Mouse (Mus musculus) embryonic facial prominence, embryonic 15.5 days (tissue): ENCODE measurements around the gene Kmt2d. TPM values are rescaled to one million over a fixed set of nuclear protein-coding genes. Genes with fewer than 3 reads are reported as not detected.
"Not testable (repeated sequence)": the region's sequence is repeated elsewhere in the genome, so short reads cannot be mapped to it uniquely, and the experiment has no call there.

Source experiments
- ATAC-seq: fragments of 200-750 bp; cut with Nextera tagmentation; 2 replicates; pipeline ENCODE4 v1.8.0; 2017; ENCODE audit warnings: low read depth, moderate TSS enrichment; ENCODE audit not compliant: insufficient number of reproducible peaks, low FRiP score, low TSS enrichment
- H3K27ac ChIP-seq: fragments of 300-500 bp; sonication (generic); replicated peaks from 2 replicates; pipeline ENCODE4 v1.5.1; 2015; ENCODE audit warnings: mild to moderate bottlenecking, inconsistent platforms
- H3K27me3 ChIP-seq: fragments of 300-500 bp; sonication (generic); 2 replicates; pipeline ENCODE4 v1.6.1; 2015; ENCODE audit warnings: inconsistent platforms
- H3K36me3 ChIP-seq: fragments of 300-500 bp; sonication (generic); 2 replicates; pipeline ENCODE4 v1.6.1; 2015; ENCODE audit warnings: mild to moderate bottlenecking, inconsistent platforms
- H3K4me1 ChIP-seq: fragments of 300-500 bp; sonication (generic); 2 replicates; pipeline ENCODE4 v1.6.1; 2015; ENCODE audit warnings: inconsistent platforms
- H3K4me2 ChIP-seq: fragments of 300-500 bp; sonication (generic); replicated peaks from 2 replicates; pipeline ENCODE4 v1.6.1; 2015; ENCODE audit warnings: mild to moderate bottlenecking, inconsistent platforms
- H3K4me3 ChIP-seq: fragments of 300-500 bp; sonication (generic); replicated peaks from 2 replicates; pipeline ENCODE4 v1.5.1; 2015; ENCODE audit warnings: mild to moderate bottlenecking, inconsistent platforms
- H3K9ac ChIP-seq: fragments of 300-500 bp; sonication (generic); 2 replicates; pipeline ENCODE4 v1.6.1; 2015; ENCODE audit warnings: inconsistent platforms
- H3K9me3 ChIP-seq: fragments of 300-500 bp; sonication (generic); replicated peaks from 2 replicates; pipeline ENCODE4 v1.6.1; 2016; ENCODE audit warnings: inconsistent platforms
- WGBS: fragments of 180-500 bp; shearing (Covaris S2); methylation state at CpG from one replicate; pipeline ENCODE4 v1.1.7; 2015; 5-methylcytosine and 5-hydroxymethylcytosine counted together
- polyA plus RNA-seq: library from polyadenylated mRNA; unstranded; fragments of >200 nt; fragmentation: Nextera tagmentation; extraction: Ambion mirVana; gene quantifications from 2 replicates; pipeline ENCODE4 v1.2.1, GENCODE M21; 2015

Kmt2d gene
- polyA plus RNA-seq, 1 experiment from 2014 or later, result 14.1 TPM

DNA sequence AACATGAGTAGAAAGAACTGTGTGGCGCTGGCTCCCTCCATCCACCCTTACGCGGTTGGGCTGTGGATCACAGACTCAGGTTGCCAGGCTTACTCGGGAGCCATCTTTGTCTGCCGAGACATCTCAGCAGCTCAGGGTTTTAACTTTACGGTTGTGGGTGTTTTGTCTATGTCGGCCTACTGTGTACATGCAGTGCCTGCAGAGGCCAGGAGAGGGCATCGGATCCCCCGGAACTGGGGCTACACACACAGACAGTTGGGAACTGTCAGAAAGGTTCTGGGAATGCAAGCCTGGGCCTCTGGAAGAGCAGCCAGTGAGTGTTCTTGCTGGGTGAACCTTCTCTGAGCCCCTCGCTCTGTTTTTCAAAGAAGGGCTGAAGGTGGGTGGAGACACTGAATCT, 49.6 kb downstream of the Kmt2d start:
- 31% methylated on average over 10 of the region's 10 CpGs for WGBS
- H3K36me3 ChIP-seq, result peaks cover 42% of the 10 kb centered on the region

GRCm38 (mm10) chr15:98820937-98821336, 50.1 kb downstream of the Kmt2d start:
- no peaks in the 10 kb centered on the region for H3K9me3 ChIP-seq
- no peak overlapping the region for H3K4me3 ChIP-seq
- peaks cover 43% of the 10 kb centered on the region for H3K36me3 ChIP-seq
- no peak overlapping the region for H3K9ac ChIP-seq
- no peaks in the 10 kb centered on the region for H3K27me3 ChIP-seq
- no peak overlapping the region for H3K4me2 ChIP-seq
- H3K27ac ChIP-seq, result no peak overlapping the region
- ATAC-seq, result no peak
- WGBS, result 85% methylated on average over 4 of the region's 4 CpGs
- no peaks in the 10 kb centered on the region for H3K4me1 ChIP-seq

More for the DNA sequence above, 49.6 kb downstream of the Kmt2d start:
- H3K4me1 ChIP-seq, result no peaks in the 10 kb centered on the region
- no peaks in the 10 kb centered on the region for H3K9me3 ChIP-seq
- H3K27me3 ChIP-seq, result no peaks in the 10 kb centered on the region
- ATAC-seq, result no peak
- no peak overlapping the region for H3K4me3 ChIP-seq
- H3K4me2 ChIP-seq, result no peak overlapping the region
- no peak overlapping the region for H3K9ac ChIP-seq
- no peak overlapping the region for H3K27ac ChIP-seq

DNA sequence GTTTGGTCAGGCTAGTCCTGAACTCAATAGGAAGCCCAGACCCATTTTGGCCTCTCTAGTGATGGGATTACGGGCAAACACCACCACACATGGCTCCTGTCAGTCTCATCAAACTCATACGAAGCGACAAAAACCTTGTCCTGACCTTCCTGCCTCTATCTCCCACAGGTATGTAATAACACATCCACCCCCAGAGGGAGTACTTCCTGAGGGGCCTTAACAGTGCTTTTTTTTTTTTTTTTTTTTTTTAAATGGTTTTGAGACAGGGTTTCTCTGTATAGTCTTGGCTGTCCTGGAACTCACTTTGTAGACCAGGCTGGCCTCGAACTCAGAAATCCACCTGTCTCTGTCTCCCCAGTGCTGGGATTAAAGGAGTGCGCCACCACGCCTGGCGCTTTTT, 52.8 kb downstream of the Kmt2d start:
- ATAC-seq, result no peak
- Histone ChIP-seq H3K9ac (no peak overlapping the region), H3K4me1 (no peaks in the 10 kb centered on the region), H3K27ac (no peak overlapping the region), H3K9me3 (no peaks in the 10 kb centered on the region), H3K4me3 (no peak overlapping the region), H3K36me3 (peaks cover 43% of the 10 kb centered on the region), H3K4me2 (no peak overlapping the region), H3K27me3 (no peaks in the 10 kb centered on the region; the same call in 1 of the 2 replicates)
- WGBS, result 86% methylated on average over 7 of the region's 7 CpGs

DNA sequence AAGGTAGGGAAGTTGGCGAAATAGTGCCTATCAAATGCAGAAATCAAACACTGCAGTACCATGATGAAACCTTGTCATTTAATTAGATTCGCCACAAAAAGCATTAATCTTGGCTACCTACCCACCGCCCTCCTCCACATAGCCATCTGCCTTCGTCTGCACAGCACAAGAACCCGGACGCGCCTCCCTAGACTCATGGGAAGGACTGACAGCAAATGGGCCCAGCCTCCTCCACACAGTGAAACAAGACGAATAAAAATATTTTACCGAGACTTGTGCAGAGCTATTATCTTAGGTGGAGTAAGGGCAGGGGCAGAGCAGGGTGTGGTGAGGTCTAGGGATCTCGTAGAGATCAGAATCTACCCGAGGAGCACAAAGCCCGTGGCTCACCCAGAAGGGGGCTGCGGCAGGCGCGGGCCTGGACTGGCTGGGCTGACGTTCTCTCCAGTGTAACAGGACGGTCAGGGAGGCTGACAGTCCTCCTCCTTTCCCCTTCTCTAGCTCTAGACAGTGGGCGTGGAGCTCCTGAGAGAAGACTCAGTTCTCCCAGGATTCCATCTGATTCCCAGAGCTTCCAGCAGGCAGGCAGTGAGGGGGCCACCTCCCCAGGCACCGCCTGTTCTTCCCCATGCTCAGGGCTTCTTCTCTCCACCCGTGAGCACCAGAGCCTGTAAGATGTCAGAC, 58.1 kb downstream of the Kmt2d start:
- Histone ChIP-seq H3K9ac (no peak overlapping the region), H3K27ac (no peak overlapping the region), H3K36me3 (peaks cover 42% of the 10 kb centered on the region), H3K4me3 (no peak overlapping the region), H3K4me1 (peaks cover 13% of the 10 kb centered on the region), H3K4me2 (no peak overlapping the region), H3K9me3 (no peaks in the 10 kb centered on the region), H3K27me3 (peaks cover 23% of the 10 kb centered on the region)
- 83% methylated on average over 19 of the region's 20 CpGs for WGBS
- ATAC-seq, result no peak

GRCm38 (mm10) chr15:98810212-98810611, 60.8 kb downstream of the Kmt2d start:
- H3K4me3 ChIP-seq, H3K4me2 ChIP-seq, ATAC-seq, H3K27ac ChIP-seq, H3K9ac ChIP-seq, H3K9me3 ChIP-seq: not testable (repeated sequence)
- 73% methylated on average over 6 of the region's 6 CpGs for WGBS
- H3K36me3 ChIP-seq, result peaks cover 31% of the 10 kb centered on the region
- H3K4me1 ChIP-seq, result peaks cover 40% of the 10 kb centered on the region
- H3K27me3 ChIP-seq, result peaks cover 49% of the 10 kb centered on the region

DNA sequence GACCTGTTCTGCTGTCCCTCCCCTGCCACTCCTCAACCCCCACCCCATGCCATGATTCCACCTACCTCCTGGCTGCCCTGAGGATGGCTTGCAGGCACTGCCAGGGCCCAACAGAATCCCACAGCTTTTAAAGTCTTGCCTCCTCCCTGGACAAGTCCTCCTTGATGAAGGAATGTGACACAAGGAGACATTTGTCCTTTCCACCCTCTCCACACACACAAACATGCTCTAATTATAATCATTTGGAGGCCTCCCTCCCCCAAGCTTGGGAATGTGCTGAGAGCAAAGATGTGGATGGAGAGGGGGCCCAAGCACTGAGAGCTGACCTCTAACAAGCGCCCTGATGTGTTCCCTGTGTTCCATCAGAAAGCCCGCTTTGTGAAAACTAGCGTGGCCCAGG, 61.6 kb downstream of the Kmt2d start, which contains the start of gene Ddn:
Ddn (minus strand) TSS at position 101 of the 400 bp plus-strand sequence.
- Histone ChIP-seq H3K27ac (no peak within 1 kb of the TSS), H3K4me3 (peak within 1 kb of the TSS; percentile 48), H3K4me2 (peak within 1 kb of the TSS; percentile 88), H3K9me3 (no peaks in the 10 kb centered on the region), H3K36me3 (peaks cover 25% of the 10 kb centered on the region), H3K27me3 (peaks cover 58% of the 10 kb centered on the region), H3K9ac (no peak within 1 kb of the TSS), H3K4me1 (peaks cover 45% of the 10 kb centered on the region)
- WGBS, result 30% methylated on average over 3 of the region's 3 CpGs
- ATAC-seq, result no peak

GRCm38 (mm10) chr15:98808651-98809134, 62.3 kb downstream of the Kmt2d start:
- H3K4me1 ChIP-seq, result peaks cover 45% of the 10 kb centered on the region
- WGBS, result 12% methylated on average over 6 of the region's 6 CpGs
- no peak overlapping the region for H3K27ac ChIP-seq
- ATAC-seq, result no peak
- H3K4me2 ChIP-seq, result peak overlapping the region; percentile 88
- H3K36me3 ChIP-seq, result peaks cover 19% of the 10 kb centered on the region
- peaks cover 65% of the 10 kb centered on the region for H3K27me3 ChIP-seq
- no peak overlapping the region for H3K9ac ChIP-seq
- no peaks in the 10 kb centered on the region for H3K9me3 ChIP-seq
- H3K4me3 ChIP-seq, result peak overlapping the region; percentile 48

DNA sequence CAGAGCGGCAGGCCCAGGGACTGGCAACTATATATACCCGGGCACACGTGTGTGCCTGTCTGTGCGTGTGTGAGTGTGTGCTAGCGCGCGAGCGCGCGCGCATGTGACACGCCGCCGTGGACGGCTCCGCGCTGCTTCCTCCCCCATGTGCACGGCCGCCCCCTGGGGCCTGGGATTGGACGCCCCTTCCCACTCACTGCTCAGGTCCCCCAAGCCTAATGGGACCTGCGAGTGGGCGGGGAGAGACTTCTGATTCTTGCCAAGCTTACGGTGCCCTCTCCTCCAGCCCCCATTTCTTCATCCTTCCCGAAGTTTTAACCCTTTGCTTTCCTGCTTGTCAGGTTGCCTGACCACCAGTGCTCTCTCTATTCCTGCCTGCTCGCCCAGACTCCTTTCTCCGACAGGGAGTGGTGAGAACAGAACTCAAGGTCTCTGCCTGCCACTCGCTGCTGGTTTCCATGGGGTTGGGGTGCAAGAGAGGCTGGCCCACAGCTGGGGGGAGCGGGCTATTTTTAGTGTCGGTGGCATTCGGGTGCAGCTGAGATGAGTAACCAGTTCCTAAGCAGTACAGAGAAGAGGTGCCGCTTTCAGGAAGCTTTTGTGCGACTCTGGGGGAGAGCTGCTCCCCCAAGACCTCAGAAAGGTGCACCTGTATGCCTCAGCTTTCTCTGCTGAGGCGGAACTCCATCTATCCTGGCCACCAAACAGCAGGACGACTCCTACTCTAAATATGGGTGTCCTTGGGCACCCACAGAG, 62.9 kb downstream of the Kmt2d start:
- Histone ChIP-seq H3K36me3 (peaks cover 13% of the 10 kb centered on the region), H3K27me3 (peaks cover 71% of the 10 kb centered on the region), H3K4me2 (peak overlapping the region; percentile 88), H3K27ac (no peak overlapping the region), H3K9ac (no peak overlapping the region; the same call in 1 of the 2 replicates), H3K4me3 (peak overlapping the region; percentile 48), H3K4me1 (peaks cover 45% of the 10 kb centered on the region), H3K9me3 (no peaks in the 10 kb centered on the region)
- 2% methylated on average over 33 of the region's 34 CpGs for WGBS
- ATAC-seq, result no peak

DNA sequence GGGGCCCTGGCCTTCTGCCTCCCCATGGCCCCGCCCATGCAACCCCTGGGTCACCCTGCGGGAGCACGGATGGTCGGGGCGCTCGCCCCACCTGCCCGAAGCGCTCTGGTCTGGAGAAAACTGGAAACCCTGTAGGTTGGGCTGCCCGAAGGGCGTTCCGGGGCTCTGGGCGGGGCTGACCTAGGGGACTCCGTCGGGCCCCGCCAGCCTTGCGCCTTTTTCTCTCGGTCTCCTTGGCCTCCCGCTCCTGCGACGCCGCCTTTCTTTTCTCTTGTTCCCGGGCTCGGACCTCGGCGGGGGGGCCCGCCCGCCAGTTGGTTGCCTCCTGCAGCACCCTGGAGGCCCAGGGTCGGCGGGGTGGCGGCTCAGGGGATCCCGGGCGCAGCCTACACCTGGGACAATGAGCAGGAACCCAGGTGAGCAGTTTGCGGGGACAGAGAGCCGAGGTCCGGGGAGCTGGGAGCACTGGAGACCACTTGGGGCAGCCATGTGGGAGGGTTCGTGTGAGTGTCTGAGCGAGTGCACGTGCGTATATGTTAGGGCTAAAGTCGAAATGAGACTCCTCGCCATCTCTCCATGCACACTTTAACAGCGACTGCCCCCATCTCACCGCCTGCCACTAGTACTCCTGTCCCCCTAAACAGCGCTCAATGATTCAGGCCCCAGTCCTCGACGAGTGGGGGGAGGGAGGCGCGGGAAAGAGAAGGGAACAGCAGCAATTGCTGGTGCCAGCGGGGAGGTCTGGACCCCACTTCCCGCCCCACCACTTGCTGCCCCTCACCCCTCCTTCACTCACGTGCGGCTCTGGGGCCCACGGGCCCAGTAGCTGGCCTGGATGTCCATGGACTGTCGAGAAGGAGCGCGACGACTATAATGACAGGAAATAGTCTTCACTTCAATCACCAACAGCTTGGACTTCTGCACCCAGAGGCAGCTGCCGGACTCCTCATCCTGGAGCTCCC, 63.9 kb downstream of the Kmt2d start:
- H3K4me3 ChIP-seq, result peak overlapping the region; percentile 48
- H3K36me3 ChIP-seq, result 0 out of 2 replicates have a peak, but pooled peaks cover 5% of the 10 kb centered on the region
- H3K4me1 ChIP-seq, result peaks cover 45% of the 10 kb centered on the region
- H3K27ac ChIP-seq, result no peak overlapping the region
- H3K9me3 ChIP-seq, result no peaks in the 10 kb centered on the region
- no peak overlapping the region for H3K9ac ChIP-seq
- peaks cover 81% of the 10 kb centered on the region for H3K27me3 ChIP-seq
- ATAC-seq, result no peak
- 1% methylated on average over 58 of the region's 58 CpGs for WGBS
- H3K4me2 ChIP-seq, result peak overlapping the region; percentile 88

- H3K9me3 ChIP-seq, result no peaks in the 10 kb centered on the region
- no peak overlapping the region for H3K9ac ChIP-seq
- peaks cover 89% of the 10 kb centered on the region for H3K27me3 ChIP-seq
- H3K36me3 ChIP-seq, result no peaks in the 10 kb centered on the region
- no peak for ATAC-seq
- H3K4me2 ChIP-seq, result peak overlapping the region; percentile 88
- no peak overlapping the region for H3K27ac ChIP-seq
- H3K4me1 ChIP-seq, result peaks cover 45% of the 10 kb centered on the region
- H3K4me3 ChIP-seq, result peak overlapping the region; percentile 48
- WGBS, result 14% methylated on average over 30 of the region's 30 CpGs
Measured at GRCm38 (mm10) chr15:98806071-98806808, 64.8 kb downstream of the Kmt2d start.
